Mouse (Mus musculus) spleen, adult 2 months (tissue): ENCODE data around the gene Atp1a2. TPM values are rescaled to one million over a fixed set of nuclear protein-coding genes. Genes with fewer than 3 reads are reported as not detected.
A peak's percentile ranks its signal among the peaks of the same experiment; 100 is the strongest.

Experiments used
- DNase-seq, 2 experiments: peaks; one replicate each; pipeline versions ENCODE4 v3.0.0 to v3.0.0-alpha.2; 2012 to 2021; ENCODE audit warnings: low spot score in 2 of 2, low read depth in 1 of 2
- H3K27ac ChIP-seq: fragments of 200-500 bp; 2 replicates; pipeline ENCODE4 v1.5.1; 2012; ENCODE audit warnings: low read length, inconsistent platforms; ENCODE audit not compliant: insufficient read depth
- H3K27me3 ChIP-seq: fragments of 200-500 bp; 2 replicates; pipeline ENCODE4 v1.6.1; 2012; ENCODE audit warnings: mild to moderate bottlenecking, moderate library complexity, low read length, inconsistent platforms; ENCODE audit not compliant: control insufficient read depth, insufficient read depth
- H3K36me3 ChIP-seq: fragments of 200-500 bp; 2 replicates; pipeline ENCODE4 v1.6.1; 2012; ENCODE audit warnings: mild to moderate bottlenecking, low read length, inconsistent platforms; ENCODE audit not compliant: control insufficient read depth, insufficient read depth
- H3K4me1 ChIP-seq: fragments of 200-500 bp; 2 replicates; pipeline ENCODE4 v1.6.1; 2011; ENCODE audit warnings: inconsistent platforms; ENCODE audit not compliant: control insufficient read depth, insufficient read depth, insufficient read length
- H3K4me3 ChIP-seq: fragments of 200-500 bp; 2 replicates; pipeline ENCODE4 v1.5.1; 2011; ENCODE audit warnings: mild to moderate bottlenecking, inconsistent platforms; ENCODE audit not compliant: insufficient read depth, insufficient read length; ENCODE audit errors: extremely low read depth
- CTCF ChIP-seq: fragments of 200-500 bp; IDR thresholded peaks from 2 replicates; pipeline ENCODE4 v1.5.1; 2011; ENCODE audit warnings: mild to moderate bottlenecking, inconsistent platforms; ENCODE audit not compliant: insufficient read depth, insufficient read length, insufficient replicate concordance; ENCODE audit errors: extremely low read depth
- POLR2A ChIP-seq: fragments of 200-500 bp; IDR thresholded peaks from 2 replicates; pipeline ENCODE4 v1.6.1; 2011; ENCODE audit warnings: low read depth, low read length, inconsistent platforms
- WGBS: fragments of 180-500 bp; shearing (Covaris S2); methylation state at CpG from one replicate; pipeline ENCODE4 v1.1.7; 2018; 5-methylcytosine and 5-hydroxymethylcytosine counted together
- polyA plus RNA-seq: library from polyadenylated mRNA; depleted of rRNA; stranded (reverse); fragments of >200 nt; gene quantifications from 2 replicates; pipeline ENCODE4 v1.2.3, GENCODE M21; 2012

The Atp1a2 gene
- polyA plus RNA-seq, 1 experiment, result 3.9 TPM

GRCm38 (mm10) chr1:172319346-172319745 lies 21.5 kb upstream of the Atp1a2 start:
- no peaks in the 10 kb centered on the region for H3K4me1 ChIP-seq
- 95% methylated on average over 7 of the region's 7 CpGs for WGBS

GRCm38 (mm10) chr1:172318424-172319035 lies 20.7 kb upstream of the Atp1a2 start:
- peaks cover 17% of the 10 kb centered on the region for H3K36me3 ChIP-seq
- no peak for TF ChIP-seq POLR2A
- no peak for TF ChIP-seq CTCF
- H3K27me3 ChIP-seq, result no peaks in the 10 kb centered on the region
- no peak overlapping the region for H3K4me3 ChIP-seq
- no peaks in the 10 kb centered on the region for H3K4me1 ChIP-seq
- WGBS, result 94% methylated on average over 19 of the region's 19 CpGs
- DNase-seq, result no peak
- no peak overlapping the region for H3K27ac ChIP-seq

More at GRCm38 (mm10) chr1:172319346-172319745, 21.5 kb upstream of the Atp1a2 start:
- Histone ChIP-seq H3K4me3 (no peak overlapping the region), H3K36me3 (peaks cover 17% of the 10 kb centered on the region), H3K27me3 (no peaks in the 10 kb centered on the region), H3K27ac (no peak overlapping the region)
- TF ChIP-seq CTCF (no peak), POLR2A (no peak)
- DNase-seq, result no peak

GRCm38 (mm10) chr1:172317946-172318345 lies 20.1 kb upstream of the Atp1a2 start:
- 98% methylated on average over 15 of the region's 15 CpGs for WGBS
- no peak overlapping the region for H3K4me3 ChIP-seq
- no peak overlapping the region for H3K27ac ChIP-seq
- no peak for TF ChIP-seq CTCF
- no peak for TF ChIP-seq POLR2A
- DNase-seq, result no peak
- no peaks in the 10 kb centered on the region for H3K27me3 ChIP-seq
- peaks cover 3% of the 10 kb centered on the region; the same call in 1 of the 2 replicates for H3K4me1 ChIP-seq
- peaks cover 17% of the 10 kb centered on the region for H3K36me3 ChIP-seq

- Histone ChIP-seq H3K4me3 (no peak overlapping the region), H3K36me3 (peaks cover 17% of the 10 kb centered on the region), H3K27ac (no peak overlapping the region), H3K4me1 (peaks cover 5% of the 10 kb centered on the region; the same call in 1 of the 2 replicates), H3K27me3 (no peaks in the 10 kb centered on the region)
- WGBS, result 96% methylated on average over 18 of the region's 18 CpGs
- no peak for DNase-seq
- TF ChIP-seq CTCF (no peak), POLR2A (no peak)
These were observed 19.6 kb upstream of the Atp1a2 start for GRCm38 (mm10) chr1:172317431-172317830.

GRCm38 (mm10) chr1:172314911-172315310 lies 17.0 kb upstream of the Atp1a2 start:
- Histone ChIP-seq H3K4me1 (peaks cover 13% of the 10 kb centered on the region; the same call in 1 of the 2 replicates), H3K27me3 (no peaks in the 10 kb centered on the region), H3K36me3 (peaks cover 17% of the 10 kb centered on the region), H3K4me3 (no peak overlapping the region), H3K27ac (no peak overlapping the region)
- 88% methylated on average over 3 of the region's 3 CpGs for WGBS
- TF ChIP-seq CTCF (no peak), POLR2A (no peak)
- no peak for DNase-seq

DNA sequence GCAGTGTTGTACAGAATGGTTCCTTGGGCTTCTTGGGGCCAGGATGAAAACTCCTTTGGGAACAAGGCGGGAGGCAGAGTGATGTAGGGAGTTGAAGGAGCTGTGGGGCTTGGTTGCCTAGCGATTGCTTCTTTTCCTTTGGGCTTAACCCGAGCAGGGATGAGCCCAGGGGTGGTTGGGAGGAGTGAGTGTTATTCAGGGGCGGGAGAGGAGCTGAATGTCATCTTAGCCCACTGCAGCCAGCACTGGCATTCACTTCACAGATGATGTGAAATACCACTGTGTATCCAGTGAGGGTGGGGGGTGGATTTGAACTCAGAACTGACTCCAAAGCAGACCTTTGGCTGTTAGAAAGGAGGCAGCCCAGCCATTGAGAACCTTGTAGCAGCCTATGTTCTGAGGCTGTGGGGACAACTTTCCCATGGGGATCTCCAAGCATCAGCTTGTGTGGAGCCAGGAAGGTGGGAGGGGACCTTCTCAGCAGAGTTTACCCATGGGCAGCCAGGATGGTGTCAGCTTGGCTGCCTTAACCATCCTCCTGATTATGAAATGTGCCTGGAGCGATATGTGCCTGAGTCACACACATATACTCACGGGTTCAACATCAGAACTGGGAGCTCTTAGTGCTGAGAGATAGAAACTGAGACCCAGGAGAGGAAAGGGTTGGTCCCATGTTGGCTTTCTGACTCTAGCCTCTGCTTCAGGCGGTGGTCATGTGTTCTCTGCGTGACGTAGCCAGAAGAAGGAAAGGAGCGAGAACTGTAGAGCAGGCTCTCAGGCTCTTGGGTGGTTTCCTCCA lies 15.9 kb upstream of the Atp1a2 start:
- H3K4me1 ChIP-seq, result peaks cover 14% of the 10 kb centered on the region; the same call in 1 of the 2 replicates
- WGBS, result 88% methylated on average over 10 of the region's 10 CpGs
- 0 out of 2 replicates have a peak overlapping the region, but pooled peaks have one; percentile 6 for H3K27ac ChIP-seq
- no peak overlapping the region for H3K4me3 ChIP-seq
- TF ChIP-seq CTCF (no peak), POLR2A (no peak)
- peaks cover 13% of the 10 kb centered on the region for H3K36me3 ChIP-seq
- DNase-seq, result no peak
- no peaks in the 10 kb centered on the region for H3K27me3 ChIP-seq
